Comparison of ENCODE assay signal across 18 mouse cellular contexts in genomic region chr13:112871500-112872266, GRCm38 (mm10). TPM values are rescaled to one million over a fixed set of nuclear protein-coding genes. Genes with fewer than 3 reads are reported as not detected.
DNase-seq lines count a peak whose midpoint lies in the region; ATAC-seq and TF ChIP-seq lines count a peak whose summit lies in the region.
"Had no signal": no experiment of that assay in that cellular context is flagged by ENCODE, and none has a peak within 500 bp of the region (broad histone marks: within the 10 kb centered on the region; RNA-seq: fewer than 3 reads in every experiment).

No protein-coding gene starts in this region.

- WGBS in liver, embryonic 15.5 days (ENCODE audit: insufficient replicate concordance) = 42% methylated on average over 17 of the region's 17 CpGs
- WGBS in midbrain, postnatal 0 days = 83% methylated on average over 17 of the region's 17 CpGs

- H3K4me3 ChIP-seq in liver, embryonic 15.5 days (replicated peaks) = no peak overlapping the region
- no peak overlapping the region for H3K4me3 ChIP-seq in midbrain, postnatal 0 days (ENCODE audit: low read depth, low read length)
- H3K4me3 ChIP-seq: embryonic facial prominence, embryonic 12.5 days; forebrain, embryonic 10.5 days; heart, embryonic 10.5 days; limb, embryonic 12.5 days; midbrain, embryonic 13.5 days had no signal

- H3K27ac ChIP-seq in liver, embryonic 15.5 days (replicated peaks) = peak overlapping the region; percentile 43; the same call in 1 of the 2 replicates
- no peak overlapping the region for H3K27ac ChIP-seq in midbrain, postnatal 0 days (ENCODE audit: low read depth, low read length)
- H3K27ac ChIP-seq: embryonic facial prominence, embryonic 12.5 days; forebrain, embryonic 10.5 days; heart, embryonic 10.5 days; kidney, postnatal 0 days; limb, embryonic 12.5 days; midbrain, embryonic 13.5 days had no signal

- H3K9ac ChIP-seq in liver, embryonic 15.5 days = no peak overlapping the region
- H3K9ac ChIP-seq in midbrain, postnatal 0 days (replicated peaks; ENCODE audit: low read length, poor library complexity, severe bottlenecking) = no peak overlapping the region
- H3K9ac ChIP-seq: embryonic facial prominence, embryonic 12.5 days; limb, embryonic 12.5 days; midbrain, embryonic 13.5 days had no signal

- no peaks in the 10 kb centered on the region for H3K27me3 ChIP-seq in liver, embryonic 15.5 days
- H3K27me3 ChIP-seq in midbrain, postnatal 0 days (ENCODE audit: insufficient read depth, low read length) = no peaks in the 10 kb centered on the region
- H3K27me3 ChIP-seq: embryonic facial prominence, embryonic 12.5 days; limb, embryonic 12.5 days; midbrain, embryonic 13.5 days had no signal

- no peak for TF ChIP-seq CTCF in midbrain, postnatal 0 days (IDR thresholded peaks at IDR 0.05)

- H3K36me3 ChIP-seq in liver, embryonic 15.5 days (replicated peaks) = peaks cover 87% of the 10 kb centered on the region
- peaks cover 67% of the 10 kb centered on the region for H3K36me3 ChIP-seq in midbrain, postnatal 0 days (ENCODE audit: insufficient read depth, low read length)

- peak; percentile 29 for DNase-seq in adrenal gland, postnatal 10 days
- no peak for DNase-seq in adrenal gland, adult 18-20 months (ENCODE audit: low spot score in 2 of 2)
- peak; percentile 9 for DNase-seq in 3T3-L1 (ENCODE audit: low read depth, low spot score)
- peak; percentile 56 to 57 for DNase-seq in adrenal gland, postnatal 36 days
- DNase-seq in midbrain, postnatal 0 days (ENCODE audit: low spot score) = no peak
- DNase-seq in cerebellum, adult 18-20 months = no peak
- DNase-seq in gastrocnemius, postnatal 10 days = no peak
- DNase-seq: B cell, adult 2 months; cerebellum, postnatal 25 days; right cerebral cortex, postnatal 25 days; thymus, postnatal 36 days had no signal

- no peaks in the 10 kb centered on the region for H3K9me3 ChIP-seq in liver, embryonic 15.5 days (replicated peaks)
- no peaks in the 10 kb centered on the region for H3K9me3 ChIP-seq in midbrain, postnatal 0 days (ENCODE audit: low read length)
- H3K9me3 ChIP-seq: embryonic facial prominence, embryonic 12.5 days; forebrain, embryonic 10.5 days; heart, embryonic 10.5 days; limb, embryonic 12.5 days; midbrain, embryonic 13.5 days had no signal

- H3K4me2 ChIP-seq in liver, embryonic 15.5 days = peak overlapping the region; percentile 25
- H3K4me2 ChIP-seq in midbrain, postnatal 0 days (ENCODE audit: low read depth, low read length, poor library complexity, severe bottlenecking) = no peak overlapping the region
- H3K4me2 ChIP-seq: embryonic facial prominence, embryonic 12.5 days; limb, embryonic 12.5 days; midbrain, embryonic 13.5 days had no signal

- peak; percentile 85 for ATAC-seq in liver, embryonic 15.5 days (ENCODE audit: insufficient read depth)
- ATAC-seq in midbrain, postnatal 0 days (ENCODE audit: low FRiP score) = no peak
- ATAC-seq: midbrain, embryonic 13.5 days had no signal

- peaks cover 29% of the 10 kb centered on the region for H3K4me1 ChIP-seq in liver, embryonic 15.5 days (replicated peaks)
- H3K4me1 ChIP-seq in midbrain, postnatal 0 days (ENCODE audit: insufficient read depth, low read length) = no peaks in the 10 kb centered on the region
- H3K4me1 ChIP-seq: embryonic facial prominence, embryonic 12.5 days; forebrain, embryonic 10.5 days; heart, embryonic 10.5 days; limb, embryonic 12.5 days; midbrain, embryonic 13.5 days had no signal

RNA-seq across cellular contexts. Expression of gene Mtrex, which starts 55.5 kb away (rescaled TPM):
- 10 to 100 TPM; 34.9 to 38.7 TPM for total RNA-seq in adrenal gland, postnatal 10 days (2021)
- total RNA-seq in adrenal gland, adult 18-20 months (2021) = 10 to 100 TPM; 36.4 to 46.1 TPM
- total RNA-seq in adrenal gland, postnatal 36 days (2021) = 10 to 100 TPM; 41.6 to 47.6 TPM
- polyA plus RNA-seq in liver, embryonic 15.5 days (2015; fragmentation: Nextera tagmentation; extraction: Ambion mirVana) = 30.5 and 31.4 TPM in 2 replicates
- 24.2 and 34.3 TPM in 2 replicates for total RNA-seq in midbrain, postnatal 0 days (2014; rRNA removed)
- polyA plus RNA-seq in midbrain, postnatal 0 days (2015; fragmentation: Nextera tagmentation; extraction: Ambion mirVana) = 35.5 and 40.5 TPM in 2 replicates
- total RNA-seq in gastrocnemius, postnatal 10 days (2021) = 10 to 100 TPM; 25.8 to 28.7 TPM

RNA-seq across cellular contexts. Expression of gene Dhx29, which starts 55.6 kb away (rescaled TPM):
- 10 to 100 TPM; 12.5 to 13.0 TPM for total RNA-seq in adrenal gland, postnatal 10 days (2021)
- 10 to 100 TPM; 16.8 to 18.8 TPM for total RNA-seq in adrenal gland, adult 18-20 months (2021)
- 10 to 100 TPM; 16.2 to 20.7 TPM for total RNA-seq in adrenal gland, postnatal 36 days (2021)
- 6.1 and 6.3 TPM in 2 replicates for polyA plus RNA-seq in liver, embryonic 15.5 days (2015; fragmentation: Nextera tagmentation; extraction: Ambion mirVana)
- 18.0 and 20.7 TPM in 2 replicates for total RNA-seq in midbrain, postnatal 0 days (2014; rRNA removed)
- polyA plus RNA-seq in midbrain, postnatal 0 days (2015; fragmentation: Nextera tagmentation; extraction: Ambion mirVana) = 25.4 and 30.6 TPM in 2 replicates
- total RNA-seq in gastrocnemius, postnatal 10 days (2021) = 10 to 100 TPM; 12.3 to 12.4 TPM

Comparison
In these comparisons a context has a peak if more than half of its experiments do, and no peak if none do; other contexts are left out.
1. DNase-seq: peak in adrenal gland, postnatal 10 days (single experiment), 3T3-L1 (single experiment) and adrenal gland, postnatal 36 days (2 of 2); none in adrenal gland, adult 18-20 months (0 of 2), midbrain, postnatal 0 days (single experiment), cerebellum, adult 18-20 months (0 of 2) and gastrocnemius, postnatal 10 days (single experiment).